Mouse (Mus musculus): Measurements from ENCODE around the gene Med17.
A peak's percentile ranks its signal among the peaks of the same experiment; 100 is the strongest.

The Med17 gene

DNA sequence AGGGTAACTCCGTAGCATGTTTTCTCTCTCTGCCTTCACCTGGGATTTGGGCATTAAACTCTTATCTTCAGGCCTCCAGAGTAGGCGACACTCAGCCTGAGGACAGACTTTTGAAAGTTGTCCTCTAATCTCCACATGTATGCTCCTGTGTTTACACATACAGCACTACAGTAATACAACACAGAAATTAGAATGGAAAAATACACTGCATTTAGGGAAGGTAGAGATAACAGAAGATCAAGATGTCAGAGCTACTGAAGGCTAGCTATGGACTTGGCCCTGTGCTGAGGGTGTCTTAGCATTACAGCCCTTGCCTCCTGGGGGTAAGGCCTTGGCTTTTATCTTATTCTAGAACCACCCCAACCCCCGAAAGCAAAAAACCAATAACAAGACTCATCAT is 8.7 kb upstream of the Med17 start:
- no peak for DNase-seq (ENCODE audit: low spot score in 2 of 2)

GRCm38 (mm10) chr9:15287846-15288245 is 8.1 kb upstream of the Med17 start:
- DNase-seq (ENCODE audit: low spot score in 2 of 2) = no peak

DNA sequence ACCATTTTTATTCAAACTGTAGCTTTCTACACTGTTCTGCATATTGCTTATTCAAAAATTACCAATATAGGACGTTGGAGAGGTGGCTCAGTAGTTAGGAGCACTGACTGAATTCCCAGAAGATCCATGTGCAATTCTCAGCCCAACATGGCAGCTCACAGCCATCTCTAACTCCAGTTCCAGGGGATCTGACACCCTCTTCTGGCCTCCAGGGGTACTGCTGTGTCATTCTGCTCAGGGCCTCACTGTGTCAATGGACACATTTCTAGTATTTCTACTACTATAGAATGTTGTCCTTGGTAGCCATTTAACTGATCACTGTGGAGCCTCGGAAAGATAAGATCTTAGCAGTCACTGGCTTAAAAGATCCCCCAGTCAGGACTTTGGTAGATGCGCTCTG is 5.7 kb upstream of the Med17 start:
- DNase-seq (ENCODE audit: low spot score in 2 of 2) = no peak

GRCm38 (mm10) chr9:15280491-15280879 is 754 bp upstream of the Med17 start:
- no peak for DNase-seq (ENCODE audit: low spot score in 2 of 2)

DNA sequence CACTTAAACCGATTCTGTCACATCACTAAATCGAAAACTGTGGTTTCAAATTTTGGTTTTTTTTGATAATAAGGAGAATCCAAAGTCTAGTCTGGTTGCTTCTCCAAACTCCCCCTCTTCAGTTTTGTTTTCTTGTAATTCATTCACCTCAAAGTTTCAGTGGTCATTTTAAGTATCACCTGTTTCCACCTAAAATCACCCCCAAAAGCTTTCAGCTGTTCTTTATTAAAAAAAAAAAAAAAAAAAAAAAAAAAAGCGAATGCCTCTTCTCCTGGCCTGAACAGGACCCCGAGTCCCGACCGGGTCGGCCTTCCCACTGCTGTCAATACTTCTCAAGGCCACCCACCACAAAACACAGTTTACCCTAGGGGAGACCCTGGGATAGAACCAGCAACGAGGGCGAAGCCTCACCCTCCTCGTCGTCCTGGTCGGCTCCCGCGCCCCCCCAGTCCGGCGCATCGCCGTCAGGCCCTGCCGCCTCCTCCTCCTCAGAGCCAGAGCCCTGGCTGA is 537 bp downstream of the Med17 start:
- DNase-seq (ENCODE audit: low spot score in 2 of 2) = no peak

DNA sequence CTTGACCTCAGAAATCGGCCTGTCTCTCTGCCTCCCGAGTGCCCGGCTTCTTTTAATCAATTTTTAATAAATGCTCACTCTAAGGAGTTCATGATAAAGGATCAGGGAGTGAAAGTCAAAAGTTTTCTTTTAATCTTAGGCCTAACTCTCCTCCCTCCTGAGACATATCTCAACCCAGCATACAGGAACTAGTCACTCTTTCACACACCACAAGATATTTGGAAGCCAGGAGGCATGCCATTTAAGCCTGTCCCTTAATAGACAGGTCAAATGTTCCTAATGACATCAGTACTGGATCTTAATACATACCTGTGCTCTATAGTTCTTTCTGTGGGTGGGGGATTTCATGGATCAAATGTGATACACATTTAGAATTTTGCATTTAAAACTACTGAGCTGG is 1.4 kb downstream of the Med17 start:
- no peak for DNase-seq (ENCODE audit: low spot score in 2 of 2)

DNA sequence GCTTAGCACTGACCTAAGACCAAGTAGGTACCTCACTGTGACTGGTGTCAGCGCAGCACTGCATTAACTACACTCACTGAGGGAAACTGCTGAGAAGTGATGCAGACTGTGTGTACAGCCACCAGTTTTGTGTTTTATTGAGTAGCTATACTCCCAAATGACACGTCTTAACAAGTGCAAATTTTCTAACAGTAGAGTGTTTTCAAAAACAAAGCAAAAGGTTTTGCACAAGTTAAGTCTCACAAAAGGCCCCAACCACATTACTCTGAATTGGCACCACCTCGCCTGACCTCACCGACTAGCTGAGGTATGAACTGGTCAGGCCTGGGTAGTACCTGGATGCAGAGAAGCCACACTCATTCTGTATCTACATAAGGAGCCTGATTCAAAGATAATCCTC is 2.9 kb downstream of the Med17 start:
- DNase-seq (ENCODE audit: low spot score in 2 of 2) = no peak

DNA sequence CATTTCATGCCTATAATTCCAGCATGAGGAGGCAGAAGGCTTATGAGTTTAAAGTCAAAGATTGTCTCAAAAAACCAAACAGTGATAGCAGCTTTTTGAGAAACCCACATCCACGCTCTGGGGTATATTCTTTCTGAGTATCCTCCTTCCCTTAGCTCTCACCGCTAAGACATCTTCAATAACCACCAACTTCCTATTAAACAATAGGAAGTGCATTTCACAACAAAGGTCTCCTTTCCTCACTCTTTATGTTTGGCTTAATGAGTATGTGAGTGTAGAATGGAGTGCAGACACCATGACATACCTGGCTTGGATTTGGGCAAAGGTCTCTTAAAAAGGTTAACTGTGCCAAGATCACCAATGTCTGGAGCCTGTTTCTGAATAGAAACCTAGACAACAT is 5.8 kb downstream of the Med17 start:
- DNase-seq (ENCODE audit: low spot score in 2 of 2) = no peak

DNA sequence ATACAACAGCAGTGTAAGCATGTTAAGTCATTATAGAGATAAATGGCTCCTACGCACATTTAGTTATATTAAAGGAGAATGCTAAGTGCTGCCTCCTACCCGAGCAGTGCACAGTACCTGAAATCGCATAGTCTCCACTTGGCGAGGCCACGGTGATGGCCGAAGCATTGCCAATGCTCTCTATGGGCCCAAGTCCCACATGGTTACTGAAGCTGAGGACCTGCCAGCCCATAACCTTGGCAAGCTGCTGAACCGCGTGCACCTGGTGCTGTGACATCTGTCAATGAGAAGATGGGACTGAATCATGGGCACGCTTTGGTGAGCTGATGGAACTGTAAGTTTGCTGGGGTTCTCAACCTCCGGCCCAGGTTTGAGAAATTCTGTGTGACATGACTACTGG is 16.2 kb downstream of the Med17 start:
- no peak for DNase-seq (ENCODE audit: low spot score in 2 of 2)

GRCm38 (mm10) chr9:15261980-15262379 is 17.8 kb downstream of the Med17 start:
- no peak for DNase-seq (ENCODE audit: low spot score in 2 of 2)

- no peak for DNase-seq (ENCODE audit: low spot score in 2 of 2)
Measured at GRCm38 (mm10) chr9:15256214-15256613, 23.5 kb downstream of the Med17 start.

DNA sequence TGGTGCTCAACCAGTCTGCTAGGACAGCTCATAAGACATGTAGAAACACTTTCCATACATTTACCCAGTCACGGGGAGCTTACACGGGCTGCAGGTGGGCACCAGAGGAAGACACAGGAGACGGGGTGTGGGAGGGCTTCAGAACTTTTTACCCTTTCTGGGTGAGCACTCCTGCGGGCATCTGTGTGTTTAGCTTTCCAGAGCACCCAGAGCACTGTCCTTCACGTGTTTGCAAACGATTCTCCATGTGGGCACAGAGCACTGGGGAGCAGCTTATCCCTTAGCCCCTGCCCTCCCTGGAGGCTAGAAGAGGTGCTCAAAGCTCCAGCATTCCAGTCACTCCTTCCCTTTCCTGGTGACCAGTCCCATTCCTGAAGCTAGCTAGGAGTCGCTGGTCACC is 25.2 kb downstream of the Med17 start:
- no peak for DNase-seq (ENCODE audit: low spot score in 2 of 2)

- no peak for DNase-seq (ENCODE audit: low spot score in 2 of 2)
Measured at GRCm38 (mm10) chr9:15252196-15252595, 27.5 kb downstream of the Med17 start.

GRCm38 (mm10) chr9:15250376-15250775 is 29.4 kb downstream of the Med17 start:
- DNase-seq (ENCODE audit: low spot score in 2 of 2) = no peak

DNA sequence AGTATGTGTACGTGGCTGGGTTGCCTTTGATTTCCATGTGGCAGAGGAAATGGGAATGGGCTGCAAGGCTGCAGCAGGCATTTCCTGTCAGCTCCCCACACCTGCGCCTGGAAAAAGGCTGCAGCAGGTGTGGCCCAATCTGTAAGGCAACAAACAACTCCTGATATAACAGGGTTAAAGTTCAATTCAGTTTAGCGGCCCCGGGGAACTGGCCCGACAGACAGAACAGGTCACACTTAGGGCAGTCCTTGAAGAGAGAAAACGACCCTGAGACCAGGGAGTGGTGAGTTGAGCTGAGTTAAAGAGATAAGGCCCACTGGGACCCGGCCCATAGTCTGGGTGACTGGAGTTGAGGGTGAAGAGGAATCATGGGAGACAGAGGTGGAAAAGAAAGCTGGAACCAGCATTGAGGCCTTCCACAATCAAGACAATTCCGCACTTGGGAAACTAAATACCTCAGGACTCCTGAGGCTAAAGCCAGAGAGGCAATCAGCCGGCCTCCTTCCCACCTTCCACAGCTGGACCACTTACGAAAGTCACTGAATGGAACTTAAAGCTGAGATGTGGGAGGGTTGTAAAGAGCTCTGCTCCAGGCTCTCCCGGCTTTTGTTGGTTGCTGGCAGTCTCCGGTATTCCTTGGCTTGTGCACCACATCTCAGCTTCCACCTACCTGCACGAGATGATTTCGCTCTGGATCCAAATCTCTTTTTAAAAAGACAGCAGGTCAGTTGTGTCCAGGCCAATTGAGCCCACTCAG is 34.2 kb downstream of the Med17 start:
- DNase-seq (ENCODE audit: low spot score in 2 of 2) = no peak

GRCm38 (mm10) chr9:15242130-15242529 is 37.6 kb downstream of the Med17 start:
- no peak for DNase-seq (ENCODE audit: low spot score in 2 of 2)

GRCm38 (mm10) chr9:15241596-15241939 is 38.2 kb downstream of the Med17 start:
- DNase-seq (ENCODE audit: low spot score in 2 of 2) = peak; percentile 18 to 23

GRCm38 (mm10) chr9:15240863-15241595 is 38.7 kb downstream of the Med17 start:
- DNase-seq (ENCODE audit: low spot score in 2 of 2) = no peak

DNA sequence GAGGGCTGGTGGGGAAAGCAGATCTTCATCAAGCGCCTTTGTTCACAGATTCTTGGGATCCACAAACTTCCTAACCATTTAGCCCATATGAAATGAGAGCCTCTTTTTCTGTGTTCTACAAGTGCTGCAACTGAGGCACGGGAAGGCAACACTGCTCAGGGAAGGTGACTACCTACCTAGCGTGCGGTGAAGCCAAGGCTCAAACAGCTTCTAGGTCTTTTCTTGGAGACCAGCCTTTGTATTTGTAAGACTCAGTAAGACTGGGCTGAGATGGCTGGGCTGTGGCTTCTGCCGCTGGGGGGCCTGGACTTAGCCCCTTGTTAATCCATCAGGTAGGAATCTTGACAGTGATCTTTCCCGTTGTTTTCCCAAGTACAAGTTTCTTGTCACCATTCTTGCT is 39.7 kb downstream of the Med17 start:
- no peak for DNase-seq (ENCODE audit: low spot score in 2 of 2)

DNA sequence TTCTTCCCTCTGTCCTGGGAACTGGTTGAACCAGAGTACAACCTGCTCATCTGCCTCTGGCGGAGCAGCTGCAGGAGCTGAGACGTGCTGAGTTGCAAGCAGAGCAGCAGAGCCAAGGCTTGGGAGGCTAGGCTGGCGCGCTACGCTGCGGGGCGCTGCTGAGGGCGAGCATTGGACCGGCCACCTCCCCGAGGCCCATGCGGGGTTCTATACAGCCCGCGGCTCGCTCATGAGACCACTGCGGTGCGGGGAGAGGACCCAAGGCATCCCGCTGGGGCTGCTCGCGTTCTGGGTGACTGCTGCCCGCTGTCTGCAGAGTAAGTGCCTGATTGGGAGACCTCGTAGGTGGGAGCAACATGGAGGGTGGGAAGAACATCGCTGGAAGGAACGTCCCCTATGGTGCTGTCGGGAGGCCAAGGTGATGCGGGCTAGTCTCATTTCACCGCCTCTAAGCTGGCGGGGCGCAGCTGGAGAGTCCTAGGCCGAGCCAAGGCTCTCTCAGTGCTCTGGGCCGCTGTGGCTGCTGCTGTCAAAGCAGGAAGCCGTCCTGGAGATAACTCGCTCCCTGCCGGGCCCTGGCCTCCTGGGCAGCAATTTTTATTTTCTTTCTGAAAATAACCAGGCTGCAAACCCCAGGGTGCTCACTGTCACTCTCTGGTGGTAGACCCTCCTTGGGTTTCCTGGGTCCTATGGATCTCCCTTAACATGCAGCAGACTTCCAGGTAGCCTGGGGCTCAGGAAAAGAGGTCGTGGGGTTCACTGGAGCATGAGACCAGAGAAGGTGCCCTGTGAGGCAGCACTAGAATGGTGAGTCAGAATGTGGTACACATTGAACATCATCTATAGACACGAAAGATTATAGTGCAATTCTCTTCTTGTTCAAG is 40.4 kb downstream of the Med17 start, which contains the start of gene Vstm5:
Vstm5 (plus strand) TSS at position 4 of the 884 bp plus-strand sequence.
- DNase-seq (ENCODE audit: low spot score in 2 of 2) = peak in 1 of 2 experiments; percentile 31

GRCm38 (mm10) chr9:15238297-15238990 is 41.3 kb downstream of the Med17 start:
- DNase-seq (ENCODE audit: low spot score in 2 of 2) = no peak

Measured in urinary bladder, adult 18-20 months (tissue).